Mouse (Mus musculus) adrenal gland, postnatal 4 days (tissue): ENCODE data around the gene Sorbs1. TPM values are rescaled to one million over a fixed set of nuclear protein-coding genes. Genes with fewer than 3 reads are reported as not detected.

Experiments
- DNase-seq, 2 experiments: peaks; one replicate each; pipeline ENCODE4 v3.0.0; 2021 to 2022; ENCODE audit warnings: low spot score in 2 of 2, mixed read lengths in 2 of 2
- total RNA-seq, 2 experiments: library from RNA; stranded (reverse); gene quantifications; 2 replicates each; pipeline ENCODE4 v1.2.3; 2021

Gene Sorbs1
- total RNA-seq, 2 experiments from 2014 or later, result 59.6 to 69.4 TPM

DNA sequence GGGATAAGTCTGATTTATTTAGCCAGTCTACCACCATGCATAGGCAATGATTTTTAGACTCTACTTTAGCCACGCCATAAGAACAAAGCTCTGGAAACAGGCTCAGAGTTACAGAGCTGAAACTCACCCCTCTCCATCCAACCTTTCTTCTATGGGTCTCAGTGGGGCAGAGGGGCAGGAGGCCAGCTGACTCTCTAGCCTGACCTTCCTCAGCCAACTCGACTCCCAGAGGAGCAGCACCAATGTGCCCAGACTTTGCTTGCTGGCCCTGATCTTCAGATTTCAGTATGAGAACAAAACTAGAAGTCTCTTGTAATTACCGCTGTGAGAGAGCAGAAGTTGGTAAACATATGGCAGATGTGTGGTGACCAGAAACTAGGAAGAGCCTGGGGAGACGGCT is 134.5 kb downstream of the Sorbs1 start:
- DNase-seq, result no peak

DNA sequence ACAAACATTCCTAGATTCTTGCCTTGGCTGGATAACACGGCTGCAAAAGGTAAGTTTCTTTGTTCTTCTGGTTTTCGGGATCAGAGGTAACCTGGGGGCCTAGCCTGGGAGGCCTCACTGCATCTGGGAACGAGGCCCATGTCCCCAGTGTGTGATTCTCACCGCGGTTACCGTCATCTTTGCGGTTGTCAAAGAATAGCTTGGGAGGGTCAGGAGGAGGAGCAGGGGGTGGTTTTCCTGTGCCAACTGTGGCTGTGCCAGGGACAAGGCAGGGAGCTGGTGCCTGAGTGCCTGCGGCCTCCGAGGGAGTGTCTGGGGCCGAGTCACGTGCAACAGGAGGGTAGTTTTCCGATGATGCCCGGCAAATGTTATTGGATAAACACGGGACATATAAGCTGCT is 135.9 kb downstream of the Sorbs1 start:
- no peak for DNase-seq

DNA sequence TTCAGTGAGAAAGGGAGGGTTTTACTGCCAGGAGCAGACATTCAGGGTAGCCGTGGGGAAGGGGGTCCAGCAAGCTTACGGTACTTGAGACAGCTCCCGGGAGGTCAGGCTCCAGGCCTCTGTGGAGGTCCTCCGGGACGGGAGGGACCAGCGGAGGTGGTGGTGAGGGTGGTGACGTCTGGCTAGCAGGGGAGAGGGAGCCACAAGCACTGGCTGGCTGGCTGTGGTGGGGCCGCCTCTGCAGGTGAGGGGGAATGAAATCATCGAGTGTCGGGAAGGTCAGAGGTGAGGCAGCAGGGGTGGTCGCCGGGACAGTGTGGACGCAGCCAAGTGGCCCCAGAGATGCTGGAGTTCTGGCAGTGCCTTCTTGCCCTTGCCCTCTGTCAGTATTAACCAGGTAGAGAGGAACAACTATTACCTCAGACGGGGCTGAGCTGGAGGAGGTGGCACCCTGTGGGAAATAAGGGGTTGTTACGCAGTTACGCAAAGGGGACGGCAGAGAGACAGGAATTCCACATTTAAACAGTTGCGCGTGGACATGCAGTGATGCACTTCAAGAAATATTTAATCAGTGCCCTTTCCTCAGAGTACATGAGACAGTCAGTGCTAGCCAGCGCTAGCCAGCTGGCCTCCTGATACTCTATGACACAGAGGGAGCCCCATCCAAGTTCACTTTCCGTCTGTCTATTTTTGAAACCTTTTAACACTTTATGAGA is 136.9 kb downstream of the Sorbs1 start:
- no peak for DNase-seq

DNA sequence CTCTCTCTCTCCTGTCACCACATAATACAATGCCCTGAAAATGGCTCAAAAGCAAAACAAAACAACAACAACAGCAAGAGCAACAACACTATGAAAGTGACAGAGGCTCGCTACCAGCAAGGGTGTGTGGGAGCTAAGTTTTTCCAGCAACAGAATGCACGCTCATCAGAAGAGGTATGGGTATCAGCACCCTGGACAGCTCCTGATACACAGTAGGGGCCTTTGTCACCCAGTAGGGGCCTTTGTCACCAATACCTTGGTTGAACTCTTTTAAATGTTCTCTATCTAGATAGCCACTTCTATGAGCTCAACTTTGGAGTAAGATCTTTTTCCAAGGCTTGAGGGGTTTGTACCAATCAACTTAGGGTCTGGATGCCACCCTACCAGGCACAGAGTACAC is 138.9 kb downstream of the Sorbs1 start:
- no peak for DNase-seq

DNA sequence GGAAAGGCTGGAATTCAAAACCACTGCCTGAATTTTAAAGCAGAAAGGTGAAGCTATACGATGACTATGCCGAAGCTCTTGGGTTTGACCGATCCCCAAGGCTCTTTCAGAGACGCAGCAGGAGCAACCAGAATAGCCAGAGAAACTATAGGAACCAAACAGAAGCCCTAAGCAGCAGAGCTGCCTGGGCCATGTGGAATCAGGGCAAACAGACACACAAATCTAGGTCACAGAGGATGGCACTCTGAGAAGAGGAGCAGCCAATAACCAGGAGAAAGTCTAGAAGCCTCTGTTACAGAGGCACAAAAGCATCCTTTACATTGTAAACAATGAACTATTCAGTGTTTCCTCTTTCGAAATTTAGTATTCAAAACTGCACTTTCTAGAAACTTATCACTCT is 140.9 kb downstream of the Sorbs1 start:
- no peak for DNase-seq

DNA sequence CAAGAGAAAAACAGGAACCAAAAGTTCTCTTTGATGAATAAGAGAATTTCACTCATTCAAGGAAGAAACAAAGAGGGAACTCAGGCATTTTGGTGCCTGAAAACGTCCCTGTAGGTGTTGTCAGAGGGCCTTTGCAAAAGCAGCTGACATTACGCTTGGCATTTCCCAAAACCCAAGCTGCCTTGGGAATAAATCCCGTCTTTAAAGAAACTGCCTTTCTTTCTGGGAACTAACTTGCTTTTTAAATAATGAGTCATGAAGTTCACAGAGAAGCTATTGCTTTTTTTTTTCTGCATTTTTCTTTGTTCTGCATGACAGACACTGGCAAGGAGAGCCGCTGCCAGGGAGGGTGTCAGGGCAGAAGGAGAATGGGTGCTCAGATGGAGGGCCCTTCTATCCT is 141.7 kb downstream of the Sorbs1 start:
- DNase-seq, result no peak

DNA sequence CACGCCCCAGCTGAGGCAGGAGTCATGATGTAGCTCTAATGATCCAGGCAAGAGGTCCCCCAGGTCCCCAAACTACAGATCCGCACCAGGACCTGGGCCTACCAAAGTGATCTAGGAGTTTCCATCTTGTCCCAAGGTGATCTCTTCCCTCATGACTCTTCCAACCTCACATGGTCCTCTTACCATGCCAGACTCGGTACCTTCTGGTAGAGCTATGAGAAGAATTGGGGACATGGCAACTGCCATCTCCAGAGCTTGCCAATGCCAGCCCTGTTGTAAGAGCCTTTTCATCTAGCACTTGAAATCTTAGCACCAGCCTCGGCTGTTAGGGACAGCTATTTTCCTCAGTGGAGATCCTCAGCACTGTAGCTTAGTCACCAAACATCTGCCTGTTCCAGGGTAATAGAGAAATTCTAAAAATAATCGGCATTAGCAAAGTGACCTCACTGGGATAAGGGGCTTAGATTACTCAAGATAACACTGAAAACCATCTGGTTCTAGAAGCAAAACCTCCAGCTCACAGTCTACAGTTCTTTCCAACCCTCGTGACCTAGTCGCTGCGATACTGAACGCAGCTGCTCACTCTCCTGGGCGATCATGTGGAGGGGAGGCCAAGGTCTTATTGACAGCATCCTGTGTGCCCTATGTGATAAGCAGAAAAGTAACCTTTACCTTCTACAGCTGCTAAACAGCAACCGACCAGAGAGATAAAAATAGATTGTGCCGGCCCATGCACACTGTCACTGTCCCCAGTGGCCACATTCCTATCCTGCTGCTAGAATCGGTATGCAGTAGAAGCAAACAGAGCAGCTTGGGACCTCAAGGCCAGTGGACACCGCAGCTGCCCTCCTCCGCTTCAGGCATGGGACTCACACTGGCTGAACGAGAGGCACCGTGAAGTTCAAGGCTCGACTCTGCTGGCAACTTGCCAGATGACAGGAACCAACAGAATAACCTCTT is 143.4 kb downstream of the Sorbs1 start:
- DNase-seq, result peak in 1 of 2 experiments; percentile 25

DNA sequence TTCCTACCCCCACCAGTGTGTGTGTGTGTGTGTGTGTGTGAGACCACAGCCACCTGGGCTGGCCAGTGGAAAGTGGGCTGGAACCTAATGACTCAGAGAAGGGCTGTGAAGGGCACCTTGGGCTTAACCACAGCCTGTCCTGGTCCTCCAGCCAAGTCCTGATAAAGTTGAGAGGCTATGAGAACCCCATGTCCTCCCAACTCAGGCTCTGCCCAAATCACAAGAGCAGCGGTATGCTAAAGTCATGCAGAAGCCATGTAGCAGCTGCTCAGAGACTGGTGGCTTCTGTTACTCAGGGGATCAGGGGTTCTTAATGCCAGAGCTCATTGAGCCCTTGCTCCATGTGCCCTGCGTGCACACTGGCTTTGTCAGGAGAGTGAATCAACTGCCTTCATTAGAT is 145.1 kb downstream of the Sorbs1 start:
- DNase-seq, result no peak

DNA sequence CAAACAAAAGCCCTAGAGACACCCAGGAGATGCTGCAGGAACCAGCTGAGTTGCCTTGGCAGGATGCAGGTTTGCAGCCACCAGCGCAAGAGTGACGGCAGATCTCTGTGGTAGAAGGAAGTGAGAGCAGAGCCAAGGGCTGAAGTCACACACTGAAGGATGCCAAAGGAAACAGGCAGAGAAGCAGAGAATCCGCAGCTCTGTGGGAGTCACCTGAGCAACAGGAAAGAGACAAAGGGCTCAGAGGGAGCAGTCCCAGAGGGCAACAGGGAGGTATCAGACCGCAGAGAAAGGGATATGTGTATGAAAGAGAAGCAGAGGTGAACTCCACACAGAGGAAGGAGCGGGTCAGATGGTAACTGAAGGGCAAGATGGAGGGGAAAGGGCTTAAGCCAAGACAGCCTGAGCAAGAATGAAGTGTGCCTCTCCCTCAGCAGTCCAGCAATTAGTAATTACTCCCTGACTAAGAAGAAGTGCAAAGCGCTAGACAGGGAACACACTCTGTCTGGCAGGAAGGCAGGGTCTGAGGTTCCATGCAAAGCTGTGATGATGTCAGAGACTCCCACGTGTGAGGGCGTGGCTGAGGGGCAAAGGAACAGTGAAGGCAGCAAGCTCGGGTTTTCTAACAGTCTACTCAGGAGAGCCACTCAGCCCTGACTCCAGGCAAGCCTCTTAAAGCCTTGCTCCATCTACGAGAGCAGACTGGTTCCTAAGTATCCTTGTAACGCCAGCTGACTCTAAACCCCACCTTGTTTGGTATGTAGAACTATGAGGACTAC is 147.2 kb downstream of the Sorbs1 start:
- no peak for DNase-seq

DNA sequence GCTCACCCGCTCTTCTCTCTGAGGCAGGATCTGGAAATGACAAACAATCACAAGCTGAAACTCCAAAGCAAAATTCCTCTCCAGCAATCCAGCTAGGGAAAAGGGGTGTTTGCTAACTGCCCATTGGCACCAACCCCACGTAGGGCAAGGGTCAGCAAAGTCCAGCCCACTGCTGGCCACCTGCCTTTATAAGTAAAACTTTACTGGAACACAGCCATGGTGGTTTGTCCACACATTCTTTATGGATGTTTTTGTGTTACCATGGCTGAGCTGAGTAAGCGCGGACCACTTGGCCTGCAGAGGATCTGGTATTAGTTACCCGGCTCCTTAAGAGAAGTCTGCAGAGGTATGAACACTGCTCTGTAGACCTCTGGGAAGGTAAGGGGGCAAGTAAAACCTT is 148.4 kb downstream of the Sorbs1 start:
- no peak for DNase-seq

DNA sequence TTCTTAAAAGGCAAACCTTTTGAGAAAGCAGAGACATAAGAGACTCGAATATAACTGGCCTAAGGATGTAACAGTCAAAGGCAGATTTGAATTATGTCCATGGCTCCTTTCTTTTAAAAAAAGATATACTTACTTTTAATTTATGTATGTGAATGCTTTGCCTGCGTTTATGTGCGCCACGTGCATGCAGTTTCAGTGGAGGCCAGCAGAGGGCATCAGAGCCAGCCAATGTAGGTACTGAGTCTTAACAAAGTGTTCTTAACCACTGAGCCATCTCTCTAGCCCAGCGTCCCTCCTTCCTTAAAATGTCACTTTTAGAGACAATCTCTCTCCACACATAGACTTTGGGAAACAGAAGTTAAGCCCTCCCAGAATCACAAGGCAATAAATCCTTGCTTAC is 150.1 kb downstream of the Sorbs1 start:
- no peak for DNase-seq

DNA sequence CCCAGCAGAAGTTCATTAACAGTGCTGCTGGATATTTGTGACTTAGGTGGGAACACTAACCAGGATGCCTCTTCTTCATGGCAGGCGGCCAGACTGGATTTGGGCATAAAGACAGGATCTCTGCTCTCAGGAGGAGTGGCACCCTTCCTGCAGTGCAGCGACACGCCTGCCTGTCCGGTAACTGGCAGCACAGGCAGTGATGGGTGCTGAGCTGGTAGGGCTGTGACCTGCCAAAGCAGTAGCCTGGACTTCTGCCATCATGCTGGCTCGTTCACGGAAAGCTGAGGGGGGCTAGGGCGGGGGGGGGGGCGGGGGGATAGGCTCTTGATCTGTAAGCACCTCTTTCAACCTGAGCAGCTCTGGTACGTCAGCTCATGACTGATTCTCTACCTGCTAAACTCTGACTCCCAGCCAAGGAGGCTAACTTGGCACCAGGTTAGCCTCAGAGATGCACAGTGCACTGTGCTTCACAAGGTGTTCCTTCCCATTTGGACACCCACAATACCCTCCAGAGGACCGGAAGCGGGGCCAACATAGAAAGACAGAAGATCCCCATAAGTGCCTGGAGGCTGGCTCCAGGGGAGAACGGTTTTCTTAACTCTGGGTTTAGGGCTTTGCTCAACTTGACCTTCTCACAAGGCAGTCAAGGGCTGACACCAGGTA is 151.2 kb downstream of the Sorbs1 start:
- DNase-seq, result no peak

DNA sequence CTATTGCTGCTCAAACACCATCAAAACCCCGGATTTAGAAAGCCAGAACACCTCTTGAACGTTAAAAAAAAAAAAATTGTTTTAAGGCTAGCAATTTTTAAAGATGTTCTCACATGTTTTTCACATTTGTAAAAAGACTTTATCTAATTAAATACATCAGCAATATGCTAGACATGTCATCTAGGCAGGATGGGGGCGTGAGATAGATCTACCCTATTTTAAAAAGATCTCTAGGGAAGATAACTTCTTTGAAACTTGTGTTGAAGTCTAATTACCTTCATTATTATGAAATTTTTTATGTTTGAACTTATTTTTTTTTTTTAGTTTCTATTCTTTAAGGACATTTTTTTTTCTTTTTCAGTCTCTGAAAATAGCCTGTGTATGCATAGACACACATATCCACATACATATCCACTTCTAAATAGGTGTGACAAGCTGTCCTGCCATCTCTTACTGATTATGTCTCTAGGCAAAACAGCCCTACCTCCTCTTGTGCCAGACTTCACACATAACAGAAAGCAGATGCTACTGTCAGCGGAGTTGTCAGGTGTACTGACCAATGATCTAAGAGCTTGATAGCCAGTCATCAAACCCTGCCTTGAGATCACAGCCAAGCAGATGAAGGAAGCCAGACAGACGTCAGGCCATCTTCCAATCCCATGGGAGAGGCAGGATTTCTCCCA is 153.7 kb downstream of the Sorbs1 start:
- DNase-seq, result no peak

DNA sequence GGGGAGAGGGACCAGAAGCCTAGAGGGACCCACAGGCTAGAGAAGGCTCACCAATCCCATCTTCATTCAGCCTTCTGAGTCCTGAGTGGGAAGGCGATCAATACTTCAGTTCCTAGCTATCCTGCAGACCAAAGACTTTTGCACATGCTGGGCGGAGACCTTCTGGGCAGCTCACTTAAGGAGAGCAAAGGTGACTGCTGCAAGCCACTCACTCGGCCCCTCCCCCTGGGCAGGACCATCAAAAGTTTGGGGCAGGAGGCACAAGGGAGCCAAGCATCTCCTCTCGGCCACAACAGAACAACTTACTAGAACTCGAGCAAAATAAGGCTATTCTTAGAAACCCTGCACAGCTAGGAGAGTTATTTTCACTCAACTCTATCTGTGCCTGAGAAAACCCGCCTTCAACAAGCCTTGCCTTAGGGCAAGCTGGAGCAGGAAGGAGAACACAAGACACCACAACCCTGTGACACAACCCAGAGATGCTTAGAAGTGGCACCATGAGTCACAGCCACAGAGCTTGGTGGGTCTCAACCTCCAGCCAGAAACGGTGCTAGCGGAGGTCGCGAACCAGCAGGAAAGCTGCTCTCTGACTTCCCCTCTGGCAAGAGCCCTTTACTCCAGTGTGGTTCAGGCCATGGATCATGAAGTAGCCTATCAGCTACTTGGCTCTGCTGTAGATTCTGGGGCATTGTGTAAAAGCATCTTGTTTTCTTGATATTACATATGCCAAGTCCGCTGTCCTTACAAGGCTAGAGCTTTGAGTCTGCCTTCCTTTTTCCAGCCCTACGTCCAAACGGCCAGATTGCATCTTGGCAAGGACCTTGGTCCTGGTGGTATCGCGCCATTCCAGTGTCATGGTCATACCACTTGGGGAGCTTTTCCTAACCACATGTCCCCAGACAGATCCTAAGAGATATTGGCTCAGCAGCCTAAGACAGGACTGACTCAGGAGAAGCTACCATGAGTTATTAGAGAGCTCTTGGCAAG is 156.8 kb downstream of the Sorbs1 start:
- no peak for DNase-seq

DNA sequence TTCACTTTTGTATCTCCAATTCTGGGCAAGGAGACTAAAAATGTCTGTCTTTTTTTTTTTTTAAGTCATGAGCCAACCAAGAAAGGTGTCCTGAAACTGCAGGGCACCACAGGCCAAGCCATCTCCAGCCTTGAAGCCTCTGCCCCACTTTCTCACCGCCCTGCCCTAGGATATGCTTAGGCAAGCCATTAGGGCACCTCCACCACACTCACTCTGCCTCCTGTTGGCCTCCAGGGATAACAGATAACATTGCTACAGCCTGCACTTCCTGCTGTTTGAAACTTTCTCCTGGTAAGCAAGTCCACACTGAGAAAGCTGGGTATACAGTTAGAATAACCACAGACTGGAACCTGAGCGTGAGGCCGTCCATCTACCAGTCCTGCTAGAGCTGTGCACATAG is 158.5 kb downstream of the Sorbs1 start:
- DNase-seq, result no peak

DNA sequence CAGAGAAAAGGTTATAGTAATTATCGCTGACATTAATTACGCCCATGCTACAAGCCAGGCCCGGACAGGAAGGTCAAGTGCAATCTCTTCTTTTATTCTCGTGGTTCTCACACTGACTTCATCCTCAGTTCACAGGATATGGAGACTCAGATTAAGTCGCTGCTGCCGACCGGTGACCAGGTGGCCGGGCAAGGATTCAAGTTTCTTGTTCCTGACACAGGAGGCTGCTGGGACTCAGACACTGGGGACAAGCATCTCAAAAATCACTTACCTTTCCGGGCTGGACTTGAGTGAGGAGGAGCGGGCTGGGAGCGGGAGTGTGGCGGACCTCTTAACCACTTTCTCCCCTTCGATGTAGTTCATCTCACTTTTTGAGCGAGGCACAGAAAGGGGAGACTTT is 161.6 kb downstream of the Sorbs1 start:
- DNase-seq, result no peak

DNA sequence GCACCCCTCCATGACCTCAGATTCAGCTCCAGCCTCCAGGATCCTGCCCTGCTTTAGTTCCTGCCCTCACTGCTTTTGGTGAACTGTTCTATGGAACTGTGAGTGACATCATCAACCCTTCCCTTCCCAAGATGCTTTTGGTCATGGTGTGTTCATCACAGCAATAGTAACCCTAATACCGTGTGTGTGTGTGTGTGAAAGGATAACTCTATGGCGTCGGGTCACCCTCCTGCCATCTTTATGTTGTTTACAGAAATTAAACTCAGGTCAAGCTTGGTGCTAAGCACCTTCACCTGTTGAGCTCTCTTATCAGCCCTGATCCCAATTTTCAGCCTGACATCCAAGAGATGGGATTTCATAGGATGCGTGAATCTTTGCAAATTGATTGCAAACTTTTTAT is 162.7 kb downstream of the Sorbs1 start:
- no peak for DNase-seq

DNA sequence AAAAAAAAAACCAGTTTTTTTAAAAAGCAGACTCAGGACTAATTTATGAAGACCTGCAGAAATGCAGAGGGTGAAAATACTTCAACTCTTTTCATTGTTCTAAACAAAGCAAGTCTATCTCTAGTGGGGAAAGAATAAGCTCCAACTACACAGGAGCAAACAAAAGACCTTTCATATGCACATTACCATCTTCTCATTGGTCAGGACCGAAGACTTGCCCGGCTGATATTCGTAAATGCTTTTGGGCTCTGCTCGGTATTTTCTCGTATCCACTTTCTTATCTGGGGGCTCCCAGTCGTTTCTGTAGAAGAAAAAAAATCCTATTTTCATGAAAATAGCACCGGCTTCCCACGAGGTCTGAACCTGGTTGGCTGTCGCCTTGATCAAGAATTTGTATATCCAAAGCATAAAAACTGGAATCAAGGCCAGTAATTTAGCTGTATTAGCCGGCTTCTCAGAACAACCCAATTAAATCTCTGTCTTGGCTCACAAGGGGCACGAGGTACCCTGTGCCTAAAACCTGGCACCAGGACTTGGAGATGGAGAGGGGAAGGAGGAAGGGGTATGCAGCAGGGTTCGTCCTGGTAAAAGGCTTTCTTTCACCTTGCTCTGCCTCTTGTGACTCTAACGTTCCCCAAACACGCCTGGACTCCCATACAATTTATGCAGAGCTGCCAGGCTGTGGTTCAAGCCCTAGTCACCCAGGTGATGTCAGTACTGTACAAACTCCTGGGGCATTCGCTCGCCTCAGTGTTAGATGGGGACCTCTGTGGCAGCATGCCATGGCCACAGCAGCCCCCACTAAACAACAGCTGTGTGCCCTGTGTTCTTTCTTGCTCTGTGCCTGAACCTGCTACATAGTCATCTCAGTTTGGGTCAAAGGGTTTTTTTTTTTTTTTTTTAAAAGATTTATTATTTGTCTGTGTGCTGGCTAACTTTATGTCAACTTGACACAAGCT is 163.6 kb downstream of the Sorbs1 start:
- DNase-seq, result no peak
